10 mouse cellular contexts compared by ENCODE assay signal in the genomic region with DNA sequence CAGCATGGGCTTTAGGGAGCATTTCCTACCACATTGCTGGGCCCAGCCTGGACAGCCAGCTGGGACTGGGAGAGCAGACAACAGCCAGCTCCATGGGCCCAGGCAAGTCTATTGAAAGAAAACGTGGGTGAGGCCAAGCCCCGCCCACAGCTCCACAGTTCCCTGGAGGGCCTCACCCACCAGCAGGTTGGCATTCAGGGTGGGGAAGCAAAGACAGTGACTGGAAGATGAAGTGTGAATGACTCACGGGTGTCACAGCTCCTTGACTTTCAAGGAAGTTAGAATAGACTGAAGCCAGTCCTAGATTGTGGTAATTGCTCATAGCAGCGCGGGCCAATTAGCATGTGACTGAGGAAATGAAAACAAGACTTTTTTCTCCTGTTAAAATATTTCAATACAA. TPM values are rescaled to one million over a fixed set of nuclear protein-coding genes. Genes with fewer than 3 reads are reported as not detected.
A peak's percentile ranks its signal among the peaks of the same experiment; 100 is the strongest.
DNase-seq lines count a peak whose midpoint lies in the region; ATAC-seq lines count a peak whose summit lies in the region.
"Had no signal": no experiment of that assay in that cellular context is flagged by ENCODE, and none has a peak within 500 bp of the region (broad histone marks: within the 10 kb centered on the region; RNA-seq: fewer than 3 reads in every experiment).

No protein-coding gene starts in this region.

- no peak overlapping the region for H3K4me3 ChIP-seq in forebrain, embryonic 10.5 days
- no peak overlapping the region for H3K4me3 ChIP-seq in forebrain, embryonic 11.5 days (ENCODE audit: low read depth, low read length)
- H3K4me3 ChIP-seq: heart, embryonic 15.5 days; megakaryocyte, embryonic 14.5 days had no signal

- no peaks in the 10 kb centered on the region for H3K36me3 ChIP-seq in forebrain, embryonic 10.5 days (replicated peaks)
- H3K36me3 ChIP-seq in forebrain, embryonic 11.5 days (ENCODE audit: control insufficient read depth, insufficient read depth, low read length) = no peaks in the 10 kb centered on the region
- H3K36me3 ChIP-seq: heart, embryonic 15.5 days had no signal

- no peak overlapping the region for H3K4me2 ChIP-seq in forebrain, embryonic 11.5 days (ENCODE audit: low read depth, low read length, severe bottlenecking)
- H3K4me2 ChIP-seq: heart, embryonic 15.5 days had no signal

- no peaks in the 10 kb centered on the region for H3K9me3 ChIP-seq in forebrain, embryonic 10.5 days
- H3K9me3 ChIP-seq in forebrain, embryonic 11.5 days (ENCODE audit: control insufficient read depth, low read length) = no peaks in the 10 kb centered on the region
- H3K9me3 ChIP-seq: heart, embryonic 15.5 days had no signal

- H3K27ac ChIP-seq in forebrain, embryonic 10.5 days = peak overlapping the region; percentile 65
- H3K27ac ChIP-seq in forebrain, embryonic 11.5 days (ENCODE audit: low read depth, low read length) = no peak overlapping the region
- H3K27ac ChIP-seq: heart, embryonic 15.5 days had no signal

- H3K4me1 ChIP-seq in forebrain, embryonic 10.5 days = peaks cover 27% of the 10 kb centered on the region
- H3K4me1 ChIP-seq in forebrain, embryonic 11.5 days (replicated peaks; ENCODE audit: control insufficient read depth, insufficient read depth, low read length) = peaks cover 4% of the 10 kb centered on the region; the same call in 1 of the 2 replicates

- no peak for DNase-seq in forebrain, embryonic 10.5 days (ENCODE audit: extremely low spot score, low spot score)
- no peak for DNase-seq in forebrain, embryonic 11.5 days (ENCODE audit: low spot score)
- peak; percentile 92 for DNase-seq in 3134 (ENCODE audit: extremely low read depth, insufficient read length, low spot score)
- DNase-seq in fibroblast of lung, adult 2 months (ENCODE audit: low read depth) = peak; percentile 43
- peak; percentile 14 to 34 for DNase-seq in kidney, postnatal 36 days
- DNase-seq in right cerebral cortex, postnatal 25 days = peak; percentile 85
- no peak for DNase-seq in heart, adult 8-10 months (ENCODE audit: low spot score)
- no peak for DNase-seq in ovary, postnatal 36 days (ENCODE audit: low spot score)

- no peak for ATAC-seq in forebrain, embryonic 11.5 days (replicated peaks; ENCODE audit: low FRiP score)

- 67% methylated on average over 5 of the region's 5 CpGs for WGBS in forebrain, embryonic 10.5 days
- 60% methylated on average over 5 of the region's 5 CpGs for WGBS in forebrain, embryonic 11.5 days

- no peak overlapping the region for H3K9ac ChIP-seq in forebrain, embryonic 11.5 days (ENCODE audit: low read length)
- H3K9ac ChIP-seq: heart, embryonic 15.5 days had no signal

- H3K27me3 ChIP-seq in forebrain, embryonic 10.5 days (ENCODE audit: poor library complexity, severe bottlenecking) = no peaks in the 10 kb centered on the region
- H3K27me3 ChIP-seq in forebrain, embryonic 11.5 days (ENCODE audit: control insufficient read depth, insufficient read depth, low read length) = no peaks in the 10 kb centered on the region
- H3K27me3 ChIP-seq: heart, embryonic 15.5 days had no signal

RNA-seq across cellular contexts. Expression of a gene that starts 22.6 kb away (rescaled TPM):
- polyA plus RNA-seq in forebrain, embryonic 10.5 days (2016; fragmentation: Nextera tagmentation; extraction: Ambion mirVana) = not detected in 2 replicates
- not detected in 2 replicates for polyA plus RNA-seq in forebrain, embryonic 11.5 days (2014; fragmentation: Nextera tagmentation; extraction: Ambion mirVana)
- total RNA-seq in heart, adult 8-10 months (2022) = not detected
- polyA plus RNA-seq: heart, embryonic 15.5 days had no signal

RNA-seq across cellular contexts. Expression of a gene that starts 39.9 kb away (rescaled TPM):
- polyA plus RNA-seq in forebrain, embryonic 10.5 days (2016; fragmentation: Nextera tagmentation; extraction: Ambion mirVana) = 9.7 and 10.5 TPM in 2 replicates
- 15.8 and 18.6 TPM in 2 replicates for polyA plus RNA-seq in forebrain, embryonic 11.5 days (2014; fragmentation: Nextera tagmentation; extraction: Ambion mirVana)
- total RNA-seq in heart, adult 8-10 months (2022) = 10 to 100 TPM; 19.5 to 24.0 (median 20.8) TPM

RNA-seq across cellular contexts. Expression of a gene that starts 53.4 kb away (rescaled TPM):
- 134 and 139 TPM in 2 replicates for polyA plus RNA-seq in forebrain, embryonic 10.5 days (2016; fragmentation: Nextera tagmentation; extraction: Ambion mirVana)
- 110 TPM in 2 replicates for polyA plus RNA-seq in forebrain, embryonic 11.5 days (2014; fragmentation: Nextera tagmentation; extraction: Ambion mirVana)
- total RNA-seq in heart, adult 8-10 months (2022) = 10 to 100 TPM; 15.8 to 19.5 (median 17.7) TPM

RNA-seq across cellular contexts. Expression of a gene that starts 53.5 kb away (rescaled TPM):
- polyA plus RNA-seq in forebrain, embryonic 10.5 days (2016; fragmentation: Nextera tagmentation; extraction: Ambion mirVana) = 1,297 and 1,372 TPM in 2 replicates
- polyA plus RNA-seq in forebrain, embryonic 11.5 days (2014; fragmentation: Nextera tagmentation; extraction: Ambion mirVana) = 1,172 and 1,252 TPM in 2 replicates
- total RNA-seq in heart, adult 8-10 months (2022) = 10 to 100 TPM; 30.5 to 40.3 (median 34.7) TPM

Comparison
In these comparisons a context has a peak if more than half of its experiments do, and no peak if none do; other contexts are left out.
1. DNase-seq: peak in 3134 (single experiment), fibroblast of lung, adult 2 months (single experiment), kidney, postnatal 36 days (2 of 2) and right cerebral cortex, postnatal 25 days (single experiment); none in forebrain, embryonic 10.5 days (single experiment), forebrain, embryonic 11.5 days (single experiment), heart, adult 8-10 months (single experiment) and ovary, postnatal 36 days (single experiment).